Mouse (Mus musculus): ENCODE results near the gene Dcun1d3.
A peak's percentile ranks its signal among the peaks of the same experiment; 100 is the strongest.

Gene Dcun1d3

DNA sequence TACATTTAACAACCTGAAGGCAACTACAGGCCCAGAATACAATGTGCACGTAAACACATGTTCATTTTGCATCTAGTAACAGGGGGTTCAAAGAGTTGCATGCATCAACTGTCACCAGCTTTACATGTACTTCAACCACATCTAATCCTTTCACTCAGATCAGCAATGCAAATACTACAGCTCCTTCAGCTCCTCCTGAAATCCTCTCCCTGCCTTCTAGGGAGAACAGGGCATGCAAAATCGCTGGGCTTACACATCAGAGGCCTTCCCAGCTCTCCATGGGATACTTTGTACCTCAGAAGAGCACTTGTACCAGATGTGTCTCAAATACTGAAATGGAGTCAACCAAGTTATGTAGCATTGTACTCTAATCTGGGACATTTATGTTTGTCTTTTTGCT lies 23.0 kb downstream of the Dcun1d3 start:
- no peak for DNase-seq (ENCODE audit: low read depth, low spot score)

DNA sequence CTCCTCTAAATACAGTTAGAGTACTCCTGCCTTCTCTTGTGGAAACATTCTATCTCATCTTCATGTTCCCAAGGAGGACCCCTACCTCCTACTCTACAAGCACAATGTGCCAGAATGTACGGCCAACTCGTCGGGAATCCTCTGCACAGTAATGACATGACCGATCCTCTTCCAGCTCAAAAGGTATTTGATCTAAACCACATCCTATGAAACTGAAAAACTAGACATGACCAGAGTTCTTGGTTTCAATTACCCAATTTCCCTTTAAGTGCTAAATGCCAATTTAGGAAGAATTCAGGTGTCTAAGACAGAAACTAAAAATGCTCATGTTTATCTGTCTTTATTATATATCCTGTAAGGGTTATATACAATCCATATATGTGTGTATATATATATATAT lies 23.9 kb downstream of the Dcun1d3 start:
- no peak for DNase-seq (ENCODE audit: low read depth, low spot score)

DNA sequence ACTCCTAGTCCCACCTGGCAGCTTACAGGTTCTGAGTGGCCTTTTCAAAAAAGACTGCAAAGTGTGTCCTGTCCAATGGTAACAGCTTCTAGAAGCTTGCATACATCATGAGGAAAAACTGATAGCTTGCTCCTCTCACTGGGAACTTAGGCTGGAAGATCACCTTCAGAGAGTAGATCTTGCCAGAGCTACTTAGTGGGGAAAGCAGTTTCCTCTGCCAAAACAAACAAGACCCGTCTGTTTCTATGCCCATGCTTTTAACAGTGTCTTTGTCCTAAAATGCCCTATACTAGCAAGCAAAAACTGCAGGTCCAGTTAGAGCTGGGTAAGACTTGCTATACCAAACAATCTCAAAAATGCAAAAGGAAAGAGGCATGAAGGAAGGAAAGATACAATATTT lies 30.0 kb downstream of the Dcun1d3 start:
- no peak for DNase-seq (ENCODE audit: low read depth, low spot score)

DNA sequence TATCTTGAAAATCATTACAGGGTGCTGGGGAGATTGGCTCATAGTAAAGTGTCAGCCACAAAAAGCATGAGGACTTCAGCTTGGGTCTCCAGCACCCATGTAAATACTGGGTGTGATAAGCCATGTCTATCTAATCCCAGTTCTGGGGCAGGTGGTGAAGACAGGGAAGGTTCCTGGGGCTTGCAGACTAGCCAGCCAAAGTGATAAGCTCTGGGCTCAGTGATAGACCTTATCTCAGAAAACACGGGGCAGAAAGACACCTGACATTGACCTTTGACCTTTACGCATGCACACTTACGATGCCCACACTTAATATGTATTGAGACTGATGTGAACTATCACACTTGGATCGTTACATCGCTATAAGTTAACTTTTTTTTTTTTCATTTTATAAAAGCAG lies 31.6 kb downstream of the Dcun1d3 start:
- no peak for DNase-seq (ENCODE audit: low read depth, low spot score)

DNA sequence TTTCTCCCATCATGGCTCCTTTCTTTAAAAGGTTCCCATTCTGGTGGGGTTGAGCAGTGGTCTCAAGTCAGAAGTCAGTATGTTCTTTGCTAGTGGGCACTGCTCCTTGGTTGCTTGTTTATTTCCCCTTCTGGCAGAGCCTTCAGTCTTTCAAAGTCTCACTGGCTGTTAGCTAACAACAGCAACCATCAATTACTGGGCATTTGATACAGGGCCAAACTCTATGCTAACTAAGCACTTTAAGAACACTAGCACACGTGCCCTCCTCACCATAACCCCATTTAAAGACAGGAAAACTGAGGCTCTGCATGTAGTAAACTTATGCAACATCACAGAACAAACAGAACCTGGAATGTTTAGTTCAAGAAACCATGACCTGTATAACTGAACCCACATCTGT lies 33.9 kb downstream of the Dcun1d3 start:
- no peak for DNase-seq (ENCODE audit: low read depth, low spot score)

DNA sequence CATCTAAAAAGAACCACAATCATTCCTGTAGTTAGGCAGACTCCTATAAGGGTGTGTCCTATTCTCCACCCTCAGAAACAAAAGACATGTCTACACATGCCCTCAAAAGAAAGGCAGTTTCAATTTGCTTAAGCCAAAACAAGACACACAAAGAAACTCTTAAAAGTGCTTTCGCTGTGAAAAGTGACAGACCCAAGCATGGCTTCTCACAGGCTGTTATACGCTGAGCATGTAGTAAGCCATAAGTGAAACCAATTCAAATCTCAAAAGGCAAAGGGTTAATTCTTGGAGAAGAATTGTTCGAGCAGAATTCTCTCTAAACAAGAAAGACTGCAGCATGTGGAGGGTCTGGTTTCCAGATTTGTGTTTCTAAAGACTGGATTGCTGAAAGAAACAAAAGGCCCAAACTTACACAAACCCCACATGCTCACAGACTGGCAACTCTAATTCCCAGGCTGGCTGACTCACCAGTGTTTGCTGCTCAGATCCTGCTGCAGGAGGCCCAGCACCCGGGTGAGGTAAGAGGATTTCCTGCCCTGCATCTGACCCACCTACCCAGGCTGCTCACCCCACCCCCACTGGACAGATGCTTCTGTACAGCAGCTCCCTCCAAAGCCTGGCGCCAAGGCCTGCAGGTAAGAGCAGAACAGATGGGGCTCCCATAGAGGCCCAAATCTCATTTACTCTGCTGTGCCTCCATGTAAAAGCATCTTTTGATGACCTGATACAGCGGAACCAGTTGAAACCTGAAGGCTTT lies 34.6 kb downstream of the Dcun1d3 start:
- peak; percentile 15 for DNase-seq (ENCODE audit: low read depth, low spot score)

DNA sequence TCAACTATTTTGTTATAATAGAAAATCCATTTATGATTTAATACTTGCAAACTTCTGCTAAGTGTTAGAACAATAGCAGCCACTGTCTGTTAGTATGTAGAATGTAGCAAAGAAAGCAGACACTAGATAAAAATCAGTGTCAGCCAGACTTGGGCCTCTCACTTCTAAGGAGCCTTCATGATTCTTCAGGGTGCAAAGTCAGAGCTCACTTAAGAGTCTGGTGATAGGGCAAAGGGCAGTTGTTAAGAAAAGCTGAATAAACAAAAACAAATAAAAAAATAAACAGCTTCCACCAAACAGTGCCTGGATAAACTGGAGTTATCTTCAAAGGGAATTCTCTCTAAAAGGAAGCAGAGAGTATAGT lies 35.1 kb downstream of the Dcun1d3 start:
- no peak for DNase-seq (ENCODE audit: low read depth, low spot score)

DNA sequence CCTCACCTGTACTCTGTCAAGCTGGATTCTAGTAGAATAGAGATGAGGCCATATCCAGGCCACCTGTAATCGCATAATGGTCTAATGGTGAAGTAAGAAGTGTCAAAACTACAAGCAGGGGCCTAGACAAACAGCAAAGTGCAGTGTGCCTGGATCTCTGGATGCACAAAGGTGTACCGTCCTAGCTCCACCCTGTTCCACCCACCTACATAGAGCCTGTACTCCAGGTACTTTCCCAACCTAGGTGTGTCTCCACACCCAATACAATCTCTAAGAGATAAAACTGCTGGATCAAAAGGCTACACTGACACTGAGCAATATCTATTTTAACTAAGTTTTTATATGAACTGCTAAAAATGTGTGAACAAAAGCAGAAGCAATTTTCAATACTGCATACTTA lies 35.5 kb downstream of the Dcun1d3 start:
- DNase-seq (ENCODE audit: low read depth, low spot score) = no peak

DNA sequence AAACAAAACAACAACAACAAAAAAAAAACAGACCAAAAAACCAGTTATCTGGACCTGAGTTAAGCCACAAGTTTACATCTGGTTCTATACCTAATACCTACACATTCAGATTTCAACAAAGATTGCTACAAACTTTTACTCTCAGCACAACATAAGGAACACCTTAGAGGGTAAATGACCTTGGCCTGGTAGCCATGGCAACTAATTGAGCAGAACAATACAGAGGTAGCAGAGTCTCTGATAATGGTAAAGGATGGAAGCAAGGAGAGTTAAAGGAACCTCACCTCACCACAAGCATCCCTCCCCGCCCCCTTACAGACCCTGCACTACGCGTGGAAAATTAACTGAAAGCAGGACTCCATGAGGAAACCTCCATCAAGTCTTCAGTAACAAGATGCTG lies 36.0 kb downstream of the Dcun1d3 start:
- DNase-seq (ENCODE audit: low read depth, low spot score) = no peak

DNA sequence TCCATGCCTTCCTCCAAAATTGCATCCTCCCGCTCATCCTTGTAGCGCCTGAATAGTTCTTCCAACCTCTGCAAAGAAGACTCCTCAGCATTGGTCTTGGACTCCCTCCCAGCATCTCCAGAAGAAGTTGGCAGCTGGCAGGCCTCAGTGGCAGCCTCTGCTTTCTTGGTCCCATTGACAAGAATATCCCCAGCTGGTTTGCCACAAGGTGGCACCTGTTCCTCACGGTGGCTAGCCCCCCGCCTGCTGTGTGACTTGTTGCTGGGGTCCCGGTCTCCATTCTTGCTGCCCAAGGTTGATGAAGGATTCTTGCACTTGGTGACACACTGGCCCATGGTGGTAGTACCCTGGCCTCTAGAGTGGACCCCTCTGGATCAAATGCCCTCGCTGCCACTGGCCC lies 36.6 kb downstream of the Dcun1d3 start:
- peak; percentile 26 for DNase-seq (ENCODE audit: low read depth, low spot score)

DNA sequence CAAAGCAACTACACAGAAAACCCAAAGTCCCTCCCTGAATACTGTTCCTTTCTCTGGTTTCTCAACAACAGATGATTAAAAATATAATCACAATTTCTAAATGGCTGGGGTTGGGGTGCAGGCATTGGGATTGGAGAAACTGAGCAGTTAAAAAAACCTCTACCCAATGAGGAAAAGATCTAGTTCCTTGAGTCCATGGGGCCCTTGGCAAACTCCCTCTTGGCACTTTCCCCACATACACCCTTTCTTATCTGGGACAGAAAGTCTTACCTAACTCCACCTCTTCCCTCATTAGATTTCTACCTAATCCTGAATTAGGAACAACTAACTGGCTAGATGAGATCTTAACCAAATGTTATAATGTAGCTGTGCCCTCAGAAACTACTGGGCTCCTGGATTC lies 41.1 kb downstream of the Dcun1d3 start:
- DNase-seq (ENCODE audit: low read depth, low spot score) = no peak

DNA sequence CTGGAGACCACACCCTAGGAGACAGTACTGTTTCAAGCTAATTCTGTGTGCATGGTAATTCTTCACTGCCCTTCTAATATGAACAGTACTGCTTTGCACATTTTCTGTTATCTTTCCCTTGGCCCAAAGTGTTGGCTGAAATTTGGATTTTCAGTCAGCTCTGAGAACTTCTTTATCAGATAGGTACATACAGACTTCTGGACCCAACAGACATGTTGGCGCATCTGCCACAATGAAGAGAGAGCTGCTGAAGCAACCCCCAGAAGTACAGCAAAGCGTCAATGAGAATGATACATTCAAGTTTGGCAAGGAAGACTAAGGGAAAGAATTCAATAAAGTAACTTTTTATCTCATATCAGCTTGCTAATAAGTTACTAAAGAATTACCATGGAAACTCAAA lies 41.7 kb downstream of the Dcun1d3 start:
- no peak for DNase-seq (ENCODE audit: low read depth, low spot score)

DNA sequence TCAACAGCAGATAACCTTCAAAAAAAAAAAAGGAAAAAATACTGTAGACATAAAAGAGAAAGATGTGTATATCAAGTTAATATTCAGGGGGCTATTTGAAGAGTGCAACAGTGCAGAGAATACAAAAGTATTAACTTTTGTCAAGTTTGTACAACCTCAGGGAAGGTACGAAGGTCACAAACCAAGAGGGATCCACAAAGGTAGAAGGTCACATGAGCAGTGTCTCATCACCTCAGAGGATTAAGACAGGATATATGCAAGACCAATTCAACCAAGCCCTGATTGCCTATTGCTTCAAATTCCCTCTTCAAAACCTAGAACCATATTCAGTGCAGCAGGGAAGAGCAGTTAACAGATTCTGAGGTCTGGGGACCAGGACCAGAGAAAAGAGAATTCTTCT lies 42.9 kb downstream of the Dcun1d3 start:
- DNase-seq (ENCODE audit: low read depth, low spot score) = no peak

DNA sequence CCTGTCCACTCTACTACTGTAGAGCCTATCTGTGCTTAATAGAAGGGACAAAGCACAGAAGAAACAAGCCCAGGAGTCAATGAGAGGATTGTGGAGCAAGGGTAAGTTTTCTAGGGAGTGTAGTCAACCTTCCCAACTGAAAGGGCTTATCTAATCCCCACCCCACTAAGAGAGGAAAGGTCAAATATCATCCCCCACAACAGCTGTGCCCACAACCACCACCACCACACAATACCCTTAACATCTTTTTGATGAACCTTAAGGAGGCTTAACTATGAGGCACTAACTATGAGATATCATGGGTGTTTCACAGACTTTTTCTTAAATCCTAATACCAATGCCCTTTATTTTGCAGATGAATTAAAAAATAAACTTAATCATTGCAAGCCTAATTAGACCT lies 43.6 kb downstream of the Dcun1d3 start:
- no peak for DNase-seq (ENCODE audit: low read depth, low spot score)

DNA sequence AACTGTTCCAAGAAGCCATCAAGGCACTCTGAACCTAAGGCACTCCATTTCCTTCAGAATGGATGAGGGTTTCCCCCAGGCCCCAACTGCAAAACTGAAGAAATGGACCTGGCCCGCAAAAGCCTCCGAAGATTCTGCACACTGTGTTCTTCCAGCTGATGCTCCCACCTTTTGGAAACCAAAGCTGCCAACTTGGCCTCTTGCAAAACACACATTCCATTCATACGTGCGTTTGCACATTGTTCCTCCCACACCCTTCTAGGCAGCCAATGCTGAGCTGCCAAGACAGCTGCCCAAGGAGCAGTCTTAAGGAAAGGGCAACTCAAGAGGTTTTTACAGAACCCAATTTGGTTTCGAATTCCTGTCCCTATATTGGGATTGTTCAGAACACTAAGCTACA lies 45.4 kb downstream of the Dcun1d3 start:
- no peak for DNase-seq (ENCODE audit: low read depth, low spot score)

DNA sequence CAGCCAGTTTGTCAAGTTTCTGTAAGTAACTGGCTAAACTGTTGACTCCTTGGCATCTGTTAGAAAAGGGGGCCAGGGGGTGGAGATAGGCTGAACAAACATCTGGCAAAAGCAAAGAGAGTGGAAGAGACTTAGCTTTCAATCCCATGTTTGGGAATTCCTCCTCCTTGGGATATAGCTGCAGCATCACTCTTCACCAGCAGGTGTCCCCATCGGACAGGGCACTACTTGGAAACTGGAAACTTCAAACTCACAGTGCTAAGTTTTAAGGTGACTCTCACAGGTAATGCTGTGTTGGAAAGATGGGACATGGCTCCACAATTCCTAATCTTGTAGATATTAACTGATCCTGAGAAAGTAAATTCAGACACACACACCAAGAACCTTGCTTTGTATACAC lies 47.0 kb downstream of the Dcun1d3 start:
- peak; percentile 34 for DNase-seq (ENCODE audit: low read depth, low spot score)

DNA sequence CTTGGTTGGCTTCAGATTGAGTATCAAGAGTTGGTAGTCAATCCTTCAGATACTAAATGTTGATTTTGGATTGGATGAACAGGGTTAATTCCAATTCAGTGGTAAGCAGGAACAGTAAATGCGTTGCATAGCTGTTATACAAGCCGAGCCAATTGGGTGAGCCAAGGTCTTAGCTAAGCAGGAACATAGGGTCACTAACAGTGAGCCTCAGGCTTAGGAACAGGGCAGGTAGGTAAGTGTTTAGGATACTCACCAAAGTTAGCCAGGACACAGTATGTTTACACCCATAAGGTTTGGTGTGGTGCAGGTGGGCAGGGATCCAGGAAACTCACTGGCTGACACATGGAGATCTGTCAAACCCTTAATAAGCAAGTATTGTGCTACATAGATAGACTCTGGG lies 48.7 kb downstream of the Dcun1d3 start:
- no peak for DNase-seq (ENCODE audit: low read depth, low spot score)

DNA sequence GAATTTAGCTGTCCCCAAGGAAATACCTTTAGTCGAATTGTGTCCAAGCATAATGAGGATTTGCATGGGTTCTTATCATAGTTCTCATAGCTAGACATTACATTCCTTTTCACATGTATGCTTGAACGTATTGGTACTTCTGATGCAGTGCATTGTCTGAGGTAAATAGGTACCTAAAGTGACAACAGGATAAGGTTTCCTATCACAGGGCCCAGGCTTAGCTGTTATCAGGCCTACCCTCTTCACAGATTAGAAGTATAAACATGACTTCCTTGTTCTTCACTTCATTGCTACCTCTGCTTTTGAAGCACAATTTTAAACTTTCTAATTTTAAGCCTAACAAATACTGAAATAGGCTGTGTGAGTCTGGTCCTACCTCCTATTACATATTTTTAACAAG lies 50.6 kb downstream of the Dcun1d3 start:
- DNase-seq (ENCODE audit: low read depth, low spot score) = no peak

DNA sequence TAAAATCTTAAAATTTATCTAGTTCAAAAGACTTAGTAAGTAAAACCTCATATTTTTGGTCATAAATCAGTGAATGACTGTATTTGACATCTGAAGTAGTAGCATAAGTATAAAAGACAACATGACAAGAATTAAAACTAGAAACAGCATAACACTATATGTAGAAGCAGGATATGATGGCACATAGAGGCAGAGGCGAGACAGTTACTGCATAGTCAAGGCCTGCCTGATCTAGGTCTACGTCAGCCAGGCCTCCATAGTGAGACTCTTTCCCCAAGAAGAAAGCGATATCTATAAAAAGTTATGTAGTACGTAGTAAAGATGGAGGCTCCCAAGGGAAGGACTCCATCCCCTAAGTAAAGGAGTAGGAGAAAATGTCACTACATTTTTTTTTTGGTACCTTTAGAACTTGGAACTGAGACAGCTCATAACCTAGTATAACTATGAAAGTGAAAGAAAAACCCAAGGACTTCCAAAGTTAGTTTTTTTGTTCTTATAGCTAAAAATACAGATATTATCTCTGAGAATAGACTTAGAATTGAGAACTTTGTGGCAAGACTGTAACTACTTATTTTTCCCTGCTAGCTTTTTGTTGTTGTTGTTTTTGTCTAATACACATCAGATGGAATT lies 54.2 kb downstream of the Dcun1d3 start:
- DNase-seq (ENCODE audit: low read depth, low spot score) = no peak

DNA sequence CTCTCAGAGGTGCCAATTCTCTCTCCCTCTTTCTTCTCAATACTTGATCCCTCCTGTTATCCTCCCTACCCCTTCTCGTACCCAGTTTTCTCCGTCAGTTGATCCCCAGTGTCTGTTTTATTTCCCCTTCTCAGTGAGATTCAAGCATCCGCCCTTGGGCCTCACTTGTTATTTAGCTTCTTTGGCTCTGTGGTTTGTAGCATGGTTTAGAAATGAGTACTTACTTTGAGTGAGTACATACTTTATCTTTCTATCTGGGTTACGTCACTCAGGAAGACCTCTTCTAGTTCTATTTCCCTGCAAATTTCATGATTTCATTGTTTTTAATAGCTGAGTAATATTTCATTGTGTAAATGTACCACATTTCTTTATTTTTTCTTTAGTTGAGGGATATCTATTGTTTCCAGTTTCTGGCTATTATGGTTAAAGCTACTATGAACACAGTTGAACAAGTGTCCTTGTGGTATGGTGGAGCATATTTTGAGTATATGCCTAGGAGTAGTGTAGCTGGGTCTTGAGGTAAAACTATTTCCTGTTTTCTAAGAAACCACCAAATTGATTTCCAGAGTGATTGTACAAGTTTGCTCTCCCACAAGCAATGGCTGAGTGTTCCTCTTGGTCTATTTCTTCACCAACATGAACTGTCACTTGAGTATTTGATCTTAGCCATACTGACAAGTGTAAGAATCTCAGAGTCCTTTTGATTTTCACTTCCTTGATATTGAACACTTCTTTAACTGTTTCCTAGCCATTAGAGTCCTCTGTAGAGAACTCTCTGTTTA lies 59.9 kb downstream of the Dcun1d3 start:
- no peak for DNase-seq (ENCODE audit: low read depth, low spot score)

DNA sequence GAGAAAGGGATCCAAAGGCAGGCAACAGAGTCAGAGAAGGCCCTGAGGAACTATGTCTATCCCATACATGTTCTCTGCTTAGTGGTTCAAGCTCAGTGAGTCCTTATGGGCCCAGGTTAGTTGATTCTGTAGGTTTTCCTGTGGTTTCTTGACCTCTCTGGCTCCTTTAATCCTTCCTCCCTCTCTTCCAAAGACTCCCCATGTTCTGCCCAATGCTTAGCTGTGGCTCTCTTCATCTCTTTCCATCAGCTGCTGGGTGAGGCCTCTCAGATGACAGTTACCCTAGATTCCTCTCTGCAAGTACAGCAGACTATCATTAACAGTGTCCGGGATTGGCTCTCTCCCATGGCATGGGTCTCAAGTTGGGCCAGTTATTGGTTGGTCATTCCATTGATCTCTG lies 60.7 kb downstream of the Dcun1d3 start:
- no peak for DNase-seq (ENCODE audit: low read depth, low spot score)

DNA sequence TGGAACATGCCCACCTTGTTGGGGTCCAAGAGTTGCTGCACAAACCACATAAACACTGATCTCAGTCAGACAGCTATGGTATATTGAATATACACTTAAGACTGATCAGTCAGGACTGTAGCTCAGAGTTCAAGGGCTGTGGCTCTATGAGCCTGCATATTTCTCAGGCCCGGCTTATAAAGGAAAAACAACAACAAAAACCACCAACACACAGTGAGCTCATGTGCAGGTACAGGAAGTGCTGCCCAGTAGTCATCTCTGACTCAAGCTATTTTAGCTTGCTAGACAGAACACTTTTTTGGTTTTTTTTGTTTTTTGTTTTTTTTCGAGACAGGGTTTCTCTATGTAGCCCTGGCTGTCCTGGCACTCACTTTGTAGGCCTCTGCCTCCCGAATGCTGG lies 87.4 kb downstream of the Dcun1d3 start:
- DNase-seq (ENCODE audit: low read depth, low spot score) = no peak

DNA sequence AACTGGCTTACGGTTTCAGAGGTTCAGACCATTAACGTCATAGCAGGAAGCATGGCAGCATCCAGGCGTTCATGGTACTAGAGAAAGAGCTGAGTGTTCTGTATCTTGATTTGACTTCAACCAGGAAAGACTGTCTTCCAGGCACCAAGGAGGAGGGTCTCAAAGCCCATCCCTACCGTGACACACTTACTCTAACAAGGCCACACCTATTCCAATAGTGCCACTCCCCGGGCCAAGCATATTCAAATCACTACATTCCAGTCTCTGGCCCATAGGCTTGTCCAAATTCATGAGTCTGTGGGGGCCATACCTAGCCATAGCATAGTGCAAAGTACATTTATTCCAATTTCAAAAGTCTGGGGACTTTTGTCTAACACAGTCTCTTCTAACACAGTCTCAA lies 88.7 kb downstream of the Dcun1d3 start:
- DNase-seq (ENCODE audit: low read depth, low spot score) = no peak

Measured in A20 (cell line).